24 mouse cellular contexts compared by ENCODE assay signal in genomic region chr1:164412906-164413305, GRCm38 (mm10). TPM values are rescaled to one million over a fixed set of nuclear protein-coding genes. Genes with fewer than 3 reads are reported as not detected.
A peak's percentile ranks its signal among the peaks of the same experiment; 100 is the strongest.
DNase-seq lines count a peak whose midpoint lies in the region; ATAC-seq and TF ChIP-seq lines count a peak whose summit lies in the region.
"Had no signal": no experiment of that assay in that cellular context is flagged by ENCODE, and none has a peak within 500 bp of the region (broad histone marks: within the 10 kb centered on the region; RNA-seq: fewer than 3 reads in every experiment).

No protein-coding gene starts in this region.

- peak; percentile 18 for DNase-seq in heart, adult 11 months
- no peak for DNase-seq in heart, embryonic 10.5 days (ENCODE audit: low spot score)
- peak; percentile 56 for DNase-seq in kidney, adult 9 months
- DNase-seq in adrenal gland, postnatal 10 days: no peak
- DNase-seq: adrenal gland, adult 8-10 months; adrenal gland, postnatal 36 days; cerebellum, adult 11 months; cerebellum, adult 2 months; cerebellum, adult 9-11 months; cerebellum, postnatal 25 days; forebrain, postnatal 0 days; gastrocnemius, adult 2 months; gastrocnemius, postnatal 14 days; heart, adult 18-20 months; heart, postnatal 14 days; heart, postnatal 4 days had no signal

- H3K9me3 ChIP-seq in heart, embryonic 10.5 days: no peaks in the 10 kb centered on the region
- no peaks in the 10 kb centered on the region for H3K9me3 ChIP-seq in kidney, embryonic 14.5 days (ENCODE audit: control insufficient read depth, low read length)
- no peaks in the 10 kb centered on the region for H3K9me3 ChIP-seq in intestine, embryonic 16.5 days (ENCODE audit: control insufficient read depth, low read length)
- H3K9me3 ChIP-seq: embryonic facial prominence, embryonic 12.5 days; embryonic facial prominence, embryonic 15.5 days; heart, embryonic 13.5 days had no signal

- no peak for TF ChIP-seq POLR2A in small intestine, adult 2 months (IDR thresholded peaks at IDR 0.05; ENCODE audit: low read depth, low read length)

- H3K4me2 ChIP-seq in kidney, embryonic 14.5 days (replicated peaks; ENCODE audit: low read depth, low read length): no peak overlapping the region
- H3K4me2 ChIP-seq in intestine, embryonic 16.5 days (ENCODE audit: low read depth, low read length): no peak overlapping the region
- H3K4me2 ChIP-seq: embryonic facial prominence, embryonic 12.5 days; embryonic facial prominence, embryonic 15.5 days; heart, embryonic 13.5 days; hindbrain, embryonic 14.5 days had no signal

- H3K27ac ChIP-seq in heart, embryonic 10.5 days: no peak overlapping the region
- no peak overlapping the region for H3K27ac ChIP-seq in kidney, embryonic 14.5 days (ENCODE audit: low read depth, low read length)
- peak overlapping the region; percentile 53 for H3K27ac ChIP-seq in intestine, embryonic 16.5 days (ENCODE audit: low read length)
- peak overlapping the region; percentile 96; the same call in 1 of the 2 replicates for H3K27ac ChIP-seq in small intestine, adult 2 months (ENCODE audit: insufficient read depth, low read depth, low read length)
- H3K27ac ChIP-seq: embryonic facial prominence, embryonic 12.5 days; embryonic facial prominence, embryonic 15.5 days; gastrocnemius, adult 2 months; heart, embryonic 13.5 days; hindbrain, embryonic 14.5 days had no signal

- WGBS in heart, embryonic 10.5 days: 87% methylated on average over 9 of the region's 9 CpGs
- WGBS in kidney, embryonic 14.5 days: 94% methylated on average over 9 of the region's 9 CpGs
- WGBS in intestine, embryonic 16.5 days: 68% methylated on average over 9 of the region's 9 CpGs
- 57% methylated on average over 9 of the region's 9 CpGs for WGBS in small intestine, adult 2 months

- H3K27me3 ChIP-seq in heart, embryonic 10.5 days (ENCODE audit: insufficient read depth, poor library complexity, severe bottlenecking): no peaks in the 10 kb centered on the region
- H3K27me3 ChIP-seq in kidney, embryonic 14.5 days (ENCODE audit: control insufficient read depth, insufficient read depth, low read length): no peaks in the 10 kb centered on the region
- H3K27me3 ChIP-seq in intestine, embryonic 16.5 days (replicated peaks; ENCODE audit: control insufficient read depth, insufficient read depth, low read length): no peaks in the 10 kb centered on the region
- H3K27me3 ChIP-seq in small intestine, adult 2 months (ENCODE audit: control insufficient read depth, insufficient read depth, low read length): no peaks in the 10 kb centered on the region
- H3K27me3 ChIP-seq: embryonic facial prominence, embryonic 12.5 days; embryonic facial prominence, embryonic 15.5 days; heart, embryonic 13.5 days had no signal

- 0 out of 2 replicates have a peak, but pooled peaks cover 2% of the 10 kb centered on the region for H3K4me1 ChIP-seq in heart, embryonic 10.5 days
- H3K4me1 ChIP-seq in kidney, embryonic 14.5 days (ENCODE audit: control insufficient read depth, insufficient read depth, low read length): no peaks in the 10 kb centered on the region
- H3K4me1 ChIP-seq in intestine, embryonic 16.5 days (ENCODE audit: control insufficient read depth, insufficient read depth, low read length): peaks cover 7% of the 10 kb centered on the region; the same call in 1 of the 2 replicates
- H3K4me1 ChIP-seq in small intestine, adult 2 months (ENCODE audit: control insufficient read depth, insufficient read depth, insufficient read length, low read length): peaks cover 28% of the 10 kb centered on the region
- H3K4me1 ChIP-seq: embryonic facial prominence, embryonic 12.5 days; embryonic facial prominence, embryonic 15.5 days had no signal

- no peak for ATAC-seq in kidney, embryonic 14.5 days (ENCODE audit: low FRiP score, low TSS enrichment)
- ATAC-seq in intestine, embryonic 16.5 days: peak; percentile 37
- ATAC-seq: forebrain, embryonic 14.5 days; forebrain, postnatal 0 days had no signal

- H3K4me3 ChIP-seq in heart, embryonic 10.5 days: no peak overlapping the region
- H3K4me3 ChIP-seq in kidney, embryonic 14.5 days (ENCODE audit: low read length): no peak overlapping the region
- H3K4me3 ChIP-seq in intestine, embryonic 16.5 days (ENCODE audit: low read length): no peak overlapping the region
- no peak overlapping the region for H3K4me3 ChIP-seq in small intestine, adult 2 months (ENCODE audit: low read depth, low read length)
- H3K4me3 ChIP-seq: embryonic facial prominence, embryonic 12.5 days; embryonic facial prominence, embryonic 15.5 days; gastrocnemius, adult 2 months; heart, embryonic 13.5 days had no signal

- H3K36me3 ChIP-seq in heart, embryonic 10.5 days: 0 out of 2 replicates have a peak, but pooled peaks cover 2% of the 10 kb centered on the region
- H3K36me3 ChIP-seq in kidney, embryonic 14.5 days (ENCODE audit: control insufficient read depth, insufficient read depth, low read length): no peaks in the 10 kb centered on the region; the same call in 1 of the 2 replicates
- H3K36me3 ChIP-seq in intestine, embryonic 16.5 days (ENCODE audit: control insufficient read depth, insufficient read depth, low read length): no peaks in the 10 kb centered on the region
- H3K36me3 ChIP-seq in small intestine, adult 2 months (ENCODE audit: control insufficient read depth, insufficient read depth, low read length): no peaks in the 10 kb centered on the region
- H3K36me3 ChIP-seq: embryonic facial prominence, embryonic 12.5 days; embryonic facial prominence, embryonic 15.5 days; heart, embryonic 13.5 days had no signal

- TF ChIP-seq CTCF in small intestine, adult 2 months (IDR thresholded peaks at IDR 0.05; ENCODE audit: extremely low read depth, insufficient read length, insufficient replicate concordance, low read depth, low read length): no peak

- H3K9ac ChIP-seq in kidney, embryonic 14.5 days (ENCODE audit: low read depth, low read length): no peak overlapping the region
- no peak overlapping the region for H3K9ac ChIP-seq in intestine, embryonic 16.5 days (ENCODE audit: low read depth, low read length)
- H3K9ac ChIP-seq: embryonic facial prominence, embryonic 12.5 days; embryonic facial prominence, embryonic 15.5 days; forebrain, postnatal 0 days; heart, embryonic 13.5 days; hindbrain, embryonic 14.5 days had no signal

RNA-seq across cellular contexts. Expression of gene Atp1b1, which starts 45.2 kb away (rescaled TPM):
- 181 and 298 TPM in 2 replicates for polyA plus RNA-seq in heart, embryonic 10.5 days (2016; fragmentation: Nextera tagmentation; extraction: Ambion mirVana)
- polyA plus RNA-seq in kidney, embryonic 14.5 days (2014; fragmentation: Nextera tagmentation; extraction: Ambion mirVana): 80.2 and 86.4 TPM in 2 replicates
- polyA plus RNA-seq in intestine, embryonic 16.5 days (2015; fragmentation: Nextera tagmentation; extraction: Ambion mirVana): 184 and 199 TPM in 2 replicates
- polyA plus RNA-seq in small intestine, adult 2 months (2012; rRNA removed): 204 and 369 TPM in 2 replicates
- 100 to 1,000 TPM in 1 of 2 experiments, 10 to 100 TPM in 1; 88.2 to 115 TPM for total RNA-seq in adrenal gland, postnatal 10 days (2021)

Comparison
In these comparisons a context has a peak if more than half of its experiments do, and no peak if none do; other contexts are left out.
1. DNase-seq: peak in heart, adult 11 months (single experiment) and kidney, adult 9 months (single experiment); none in heart, embryonic 10.5 days (single experiment) and adrenal gland, postnatal 10 days (single experiment).
2. H3K27ac ChIP-seq: peak in intestine, embryonic 16.5 days (single experiment) and small intestine, adult 2 months (single experiment); none in heart, embryonic 10.5 days (single experiment) and kidney, embryonic 14.5 days (single experiment).